Comparison of ENCODE assay signal across 16 mouse cellular contexts in genomic region chr11:43645286-43645685, GRCm38 (mm10). TPM values are rescaled to one million over a fixed set of nuclear protein-coding genes. Genes with fewer than 3 reads are reported as not detected.
DNase-seq lines count a peak whose midpoint lies in the region; ATAC-seq and TF ChIP-seq lines count a peak whose summit lies in the region.
"Had no signal": no experiment of that assay in that cellular context is flagged by ENCODE, and none has a peak within 500 bp of the region (broad histone marks: within the 10 kb centered on the region; RNA-seq: fewer than 3 reads in every experiment).

No protein-coding gene starts in this region.

- H3K9me3 ChIP-seq in liver, postnatal 0 days (ENCODE audit: low read length), result no peaks in the 10 kb centered on the region
- H3K9me3 ChIP-seq: hindbrain, embryonic 12.5 days had no signal

- no peak overlapping the region for H3K9ac ChIP-seq in liver, postnatal 0 days (replicated peaks)
- H3K9ac ChIP-seq: heart, embryonic 13.5 days; hindbrain, embryonic 12.5 days had no signal

- WGBS in liver, postnatal 0 days (ENCODE audit: insufficient replicate concordance), result 83% methylated on average over 3 of the region's 3 CpGs

- H3K36me3 ChIP-seq in liver, postnatal 0 days (replicated peaks; ENCODE audit: insufficient read depth, low read length), result no peaks in the 10 kb centered on the region
- H3K36me3 ChIP-seq: heart, embryonic 13.5 days; hindbrain, embryonic 12.5 days had no signal

- no peak for ATAC-seq in liver, postnatal 0 days
- peak; percentile 54 for ATAC-seq in megakaryocyte progenitor cell, adult 5-6 weeks (replicated peaks; ENCODE audit: poor library complexity)

- H3K4me2 ChIP-seq in liver, postnatal 0 days (ENCODE audit: low read depth, low read length), result no peak overlapping the region
- H3K4me2 ChIP-seq: heart, embryonic 13.5 days; hindbrain, embryonic 12.5 days had no signal

- peaks cover 5% of the 10 kb centered on the region; the same call in 1 of the 2 replicates for H3K4me1 ChIP-seq in liver, postnatal 0 days (ENCODE audit: insufficient read depth)

- peak; percentile 14 for DNase-seq in adrenal gland, postnatal 14 days
- no peak for DNase-seq in adrenal gland, adult 18-20 months (ENCODE audit: low spot score in 2 of 2)
- no peak for DNase-seq in liver, postnatal 0 days
- DNase-seq in liver (no peak), ES-CJ7 (ENCODE audit: low read depth, low spot score) (peak; percentile 81)
- DNase-seq in urinary bladder, adult 18-20 months (ENCODE audit: low spot score in 2 of 2), result no peak
- no peak for DNase-seq in embryo, embryonic 10.5 days (ENCODE audit: low spot score)
- DNase-seq: embryo, embryonic 11 days had no signal

- H3K27me3 ChIP-seq in liver, postnatal 0 days (ENCODE audit: insufficient read depth, low read length), result no peaks in the 10 kb centered on the region
- H3K27me3 ChIP-seq: heart, embryonic 13.5 days; hindbrain, embryonic 12.5 days had no signal

- no peak for TF ChIP-seq EP300 in liver, postnatal 0 days (IDR thresholded peaks at IDR 0.05; ENCODE audit: low read depth)

- no peak overlapping the region for H3K27ac ChIP-seq in liver, postnatal 0 days (ENCODE audit: low read depth)
- H3K27ac ChIP-seq: heart, embryonic 13.5 days; hindbrain, embryonic 12.5 days had no signal

- TF ChIP-seq CTCF in liver, postnatal 0 days (IDR thresholded peaks at IDR 0.05; ENCODE audit: low read depth), result peak; percentile 47

- H3K4me3 ChIP-seq in liver, postnatal 0 days (ENCODE audit: low read depth, low read length), result no peak overlapping the region
- H3K4me3 ChIP-seq: heart, embryonic 13.5 days; hindbrain, embryonic 12.5 days had no signal

RNA-seq across cellular contexts. Expression of gene Pwwp2a, which starts 36.5 kb away (rescaled TPM):
- 33.0 and 37.4 TPM in 2 replicates for total RNA-seq in adrenal gland, postnatal 14 days (2021)
- total RNA-seq in adrenal gland, adult 18-20 months (2021), result 10 to 100 TPM; 26.6 to 27.1 TPM
- polyA plus RNA-seq in liver, postnatal 0 days (2015; fragmentation: Nextera tagmentation; extraction: Ambion mirVana), result 6.9 and 7.1 TPM in 2 replicates
- 44.5 and 46.9 TPM in 2 replicates for total RNA-seq in megakaryocyte progenitor cell, adult 5-6 weeks (2015)
- total RNA-seq in megakaryocyte progenitor cell, adult 5-6 weeks (2017), result 27.8 and 39.3 TPM in 2 replicates

RNA-seq across cellular contexts. Expression of gene Fabp6, which starts 43.9 kb away (rescaled TPM):
- total RNA-seq in adrenal gland, postnatal 14 days (2021), result not detected in 2 replicates
- not detected for total RNA-seq in adrenal gland, adult 18-20 months (2021)
- polyA plus RNA-seq in liver, postnatal 0 days (2015; fragmentation: Nextera tagmentation; extraction: Ambion mirVana), result not detected in 2 replicates
- not detected in 2 replicates for total RNA-seq in megakaryocyte progenitor cell, adult 5-6 weeks (2015)
- not detected in 2 replicates for total RNA-seq in megakaryocyte progenitor cell, adult 5-6 weeks (2017)
- total RNA-seq: gastrocnemius, adult 18-20 months; left cerebral cortex, postnatal 36 days; monocyte, adult 5-6 weeks had no signal
- polyA plus RNA-seq: C2C12; heart, embryonic 13.5 days; hindbrain, embryonic 12.5 days; lung, embryonic 16.5 days had no signal

RNA-seq across cellular contexts. Expression of gene 4933415A04Rik, which starts 58.4 kb away (rescaled TPM):
- 1.6 and 1.7 TPM in 2 replicates for total RNA-seq in adrenal gland, postnatal 14 days (2021)
- under 1 TPM; 0.43 to 0.48 TPM for total RNA-seq in adrenal gland, adult 18-20 months (2021)
- polyA plus RNA-seq in liver, postnatal 0 days (2015; fragmentation: Nextera tagmentation; extraction: Ambion mirVana), result 0.51 and 0.72 TPM in 2 replicates
- total RNA-seq in megakaryocyte progenitor cell, adult 5-6 weeks (2015), result not detected in 2 replicates
- total RNA-seq in megakaryocyte progenitor cell, adult 5-6 weeks (2017), result not detected in 2 replicates
- total RNA-seq: monocyte, adult 5-6 weeks had no signal

Comparison
In these comparisons a context has a peak if more than half of its experiments do, and no peak if none do; other contexts are left out.
1. DNase-seq: peak in adrenal gland, postnatal 14 days (single experiment) and ES-CJ7 (single experiment); none in adrenal gland, adult 18-20 months (0 of 2), liver, postnatal 0 days (single experiment), liver (single experiment), urinary bladder, adult 18-20 months (0 of 2) and embryo, embryonic 10.5 days (single experiment).